Mouse (Mus musculus) megakaryocyte, embryonic 14.5 days (primary cell): ENCODE measurements at regions not wholly inside any gene's neighbourhood (a gene's known extent, or its start where the extent isn't known, plus 50 kb on each side); places are given as distances from the start of the nearest gene placed in this dataset.
"Not testable (repeated sequence)": the region's sequence is repeated elsewhere in the genome, so short reads cannot be mapped to it uniquely, and the experiment has no call there.

Experiments
- H3K27me3 ChIP-seq: replicated peaks from 2 replicates; pipeline ENCODE3; 2012; ENCODE audit warnings: inconsistent platforms
- H3K36me3 ChIP-seq: replicated peaks from 2 replicates; pipeline ENCODE3; 2012; ENCODE audit warnings: low read length, inconsistent platforms, mixed read lengths
- H3K4me1 ChIP-seq: 2 replicates; pipeline ENCODE4 v1.6.1; 2012; ENCODE audit warnings: inconsistent platforms
- H3K4me3 ChIP-seq: replicated peaks from 2 replicates; pipeline ENCODE3; 2012; ENCODE audit warnings: moderate library complexity, mild to moderate bottlenecking, inconsistent platforms
- H3K9me3 ChIP-seq: 2 replicates; pipeline ENCODE4 v1.6.1; 2012; ENCODE audit warnings: inconsistent platforms
- FLI1 ChIP-seq: IDR thresholded peaks from 2 replicates; pipeline ENCODE4 v1.6.1; 2012; ENCODE audit warnings: low read length, inconsistent platforms, mixed read lengths
- GATA1 ChIP-seq: IDR thresholded peaks from 3 replicates; pipeline ENCODE4 v1.6.1; 2012; ENCODE audit warnings: mixed read lengths, low read length, inconsistent platforms, borderline replicate concordance

GRCm38 (mm10) chr1:107805823-107806222, 216.0 kb downstream of the Serpinb8 start:
- Histone ChIP-seq H3K4me3 (no peak overlapping the region), H3K27me3 (no peaks in the 10 kb centered on the region), H3K4me1 (no peaks in the 10 kb centered on the region), H3K36me3 (no peaks in the 10 kb centered on the region), H3K9me3 (no peaks in the 10 kb centered on the region)
- TF ChIP-seq FLI1: no peak
- no peak for TF ChIP-seq GATA1

GRCm38 (mm10) chr1:107807367-107807766, 217.6 kb downstream of the Serpinb8 start:
- not testable (repeated sequence) for H3K9me3 ChIP-seq, H3K4me1 ChIP-seq, H3K4me3 ChIP-seq, H3K27me3 ChIP-seq, H3K36me3 ChIP-seq

GRCm38 (mm10) chr1:107811136-107811535, 221.3 kb downstream of the Serpinb8 start:
- Histone ChIP-seq H3K36me3 (no peaks in the 10 kb centered on the region), H3K4me1 (no peaks in the 10 kb centered on the region), H3K9me3 (no peaks in the 10 kb centered on the region), H3K27me3 (no peaks in the 10 kb centered on the region), H3K4me3 (no peak overlapping the region)
- no peak for TF ChIP-seq FLI1
- no peak for TF ChIP-seq GATA1

- Histone ChIP-seq H3K4me1 (no peaks in the 10 kb centered on the region), H3K27me3 (no peaks in the 10 kb centered on the region), H3K36me3 (no peaks in the 10 kb centered on the region), H3K4me3 (no peak overlapping the region), H3K9me3 (no peaks in the 10 kb centered on the region)
- TF ChIP-seq GATA1 (no peak), FLI1 (no peak)
Measured at GRCm38 (mm10) chr1:107811859-107812258, 222.1 kb downstream of the Serpinb8 start.

- Histone ChIP-seq H3K4me1 (no peaks in the 10 kb centered on the region), H3K36me3 (no peaks in the 10 kb centered on the region), H3K4me3 (no peak overlapping the region), H3K27me3 (no peaks in the 10 kb centered on the region), H3K9me3 (no peaks in the 10 kb centered on the region)
- TF ChIP-seq FLI1: no peak
- no peak for TF ChIP-seq GATA1
Measured at GRCm38 (mm10) chr1:107837877-107838276, 248.1 kb downstream of the Serpinb8 start.

GRCm38 (mm10) chr1:107852386-107852785, 262.6 kb downstream of the Serpinb8 start:
- Histone ChIP-seq H3K4me1 (no peaks in the 10 kb centered on the region), H3K4me3 (no peak overlapping the region), H3K27me3 (no peaks in the 10 kb centered on the region), H3K9me3 (0 out of 2 replicates have a peak, but pooled peaks cover 3% of the 10 kb centered on the region), H3K36me3 (no peaks in the 10 kb centered on the region)
- no peak for TF ChIP-seq GATA1
- TF ChIP-seq FLI1: no peak

- Histone ChIP-seq H3K4me1 (no peaks in the 10 kb centered on the region), H3K4me3 (no peak overlapping the region), H3K36me3 (no peaks in the 10 kb centered on the region), H3K27me3 (no peaks in the 10 kb centered on the region), H3K9me3 (0 out of 2 replicates have a peak, but pooled peaks cover 3% of the 10 kb centered on the region)
- TF ChIP-seq GATA1: no peak
- no peak for TF ChIP-seq FLI1
Measured at GRCm38 (mm10) chr1:107853001-107853400, 263.2 kb downstream of the Serpinb8 start.

GRCm38 (mm10) chr1:107897743-107898437, 308.1 kb downstream of the Serpinb8 start:
- Histone ChIP-seq H3K9me3 (peaks cover 10% of the 10 kb centered on the region; the same call in 1 of the 2 replicates), H3K4me3 (no peak overlapping the region), H3K36me3 (no peaks in the 10 kb centered on the region), H3K27me3 (no peaks in the 10 kb centered on the region), H3K4me1 (no peaks in the 10 kb centered on the region)
- TF ChIP-seq FLI1 (no peak), GATA1 (no peak)

GRCm38 (mm10) chr1:107899261-107899660, 309.5 kb downstream of the Serpinb8 start:
- no peak overlapping the region for H3K4me3 ChIP-seq
- H3K9me3 ChIP-seq: no peaks in the 10 kb centered on the region
- no peaks in the 10 kb centered on the region for H3K4me1 ChIP-seq
- H3K36me3 ChIP-seq: no peaks in the 10 kb centered on the region
- no peaks in the 10 kb centered on the region for H3K27me3 ChIP-seq
- TF ChIP-seq FLI1: no peak
- TF ChIP-seq GATA1: no peak

- TF ChIP-seq FLI1 (no peak), GATA1 (no peak)
- no peaks in the 10 kb centered on the region for H3K27me3 ChIP-seq
- H3K36me3 ChIP-seq: no peaks in the 10 kb centered on the region
- H3K9me3 ChIP-seq: no peaks in the 10 kb centered on the region
- H3K4me3 ChIP-seq: no peak overlapping the region
- H3K4me1 ChIP-seq: no peaks in the 10 kb centered on the region
Measured at GRCm38 (mm10) chr1:107900449-107900848, 310.6 kb downstream of the Serpinb8 start.

GRCm38 (mm10) chr1:107900913-107901312, 311.1 kb downstream of the Serpinb8 start:
- TF ChIP-seq FLI1 (no peak), GATA1 (no peak)
- no peaks in the 10 kb centered on the region for H3K36me3 ChIP-seq
- H3K4me3 ChIP-seq: no peak overlapping the region
- no peaks in the 10 kb centered on the region for H3K4me1 ChIP-seq
- H3K27me3 ChIP-seq: no peaks in the 10 kb centered on the region
- H3K9me3 ChIP-seq: no peaks in the 10 kb centered on the region
